Mouse (Mus musculus) embryo, embryonic 10.5 days (tissue): ENCODE data around the gene Mknk2.
"Not testable (repeated sequence)": the region's sequence is repeated elsewhere in the genome, so short reads cannot be mapped to it uniquely, and the experiment has no call there.

Source experiments
- DNase-seq: peaks from one replicate; pipeline ENCODE4 v3.0.0-alpha.2; 2015; ENCODE audit warnings: low spot score

Mknk2 gene

DNA sequence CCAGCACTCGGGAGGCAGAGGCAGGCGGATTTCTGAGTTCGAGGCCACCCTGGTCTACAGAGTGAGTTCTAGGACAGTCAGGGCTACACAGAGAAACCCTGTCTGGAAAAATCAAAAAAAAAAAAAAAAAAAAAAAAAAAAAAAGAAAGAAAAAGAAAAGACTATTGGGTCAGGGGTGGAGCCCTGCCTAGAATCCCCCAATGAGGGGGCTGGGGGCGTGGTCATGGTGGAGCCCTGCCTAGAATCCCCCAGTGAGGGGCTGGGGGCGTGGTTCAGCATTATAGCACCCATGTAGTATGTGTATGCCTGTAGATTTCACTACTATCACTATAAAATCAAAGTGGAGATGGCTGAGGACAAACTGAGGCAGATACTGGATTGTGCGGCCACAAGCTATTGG lies 28.0 kb downstream of the Mknk2 start:
- DNase-seq = not testable (repeated sequence)

DNA sequence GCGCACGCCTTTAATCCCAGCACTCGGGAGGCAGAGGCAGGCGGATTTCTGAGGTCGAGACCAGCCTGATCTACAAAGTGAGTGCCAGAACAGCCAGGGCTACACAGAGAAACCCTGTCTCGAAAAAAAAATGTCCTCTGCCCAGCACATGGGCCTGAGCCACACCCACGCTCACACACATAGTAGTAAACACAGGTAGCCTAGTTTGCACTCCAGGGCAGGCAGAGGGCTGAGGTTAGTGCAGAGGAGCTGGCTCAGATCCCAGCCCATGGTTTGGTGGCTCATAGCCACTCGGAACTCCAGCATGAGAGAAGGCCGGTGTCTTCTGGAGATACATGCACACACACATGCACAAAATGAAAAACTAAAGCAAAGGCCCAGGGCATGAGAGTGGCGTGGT lies 31.0 kb downstream of the Mknk2 start:
- no peak for DNase-seq

DNA sequence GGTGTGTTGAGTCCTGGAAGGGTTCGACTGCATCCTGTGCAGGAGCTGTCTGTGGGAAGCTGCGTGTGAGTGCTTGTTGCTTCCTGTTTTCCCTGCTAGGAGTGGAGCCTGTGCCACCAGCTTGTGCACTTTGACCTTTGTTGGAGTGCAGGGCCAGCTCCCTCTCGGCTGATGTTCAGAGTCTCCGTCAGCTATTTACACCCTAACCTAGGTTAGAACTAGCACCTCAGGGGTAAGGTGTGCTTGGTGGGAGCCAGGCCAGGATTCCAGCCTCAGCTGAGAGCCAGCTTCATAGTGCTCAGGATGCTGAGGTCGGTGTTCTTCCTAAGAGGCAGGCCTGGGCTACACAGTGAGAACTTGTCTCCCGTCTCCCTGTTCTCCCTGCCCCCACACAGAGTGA lies 42.6 kb downstream of the Mknk2 start:
- no peak for DNase-seq

DNA sequence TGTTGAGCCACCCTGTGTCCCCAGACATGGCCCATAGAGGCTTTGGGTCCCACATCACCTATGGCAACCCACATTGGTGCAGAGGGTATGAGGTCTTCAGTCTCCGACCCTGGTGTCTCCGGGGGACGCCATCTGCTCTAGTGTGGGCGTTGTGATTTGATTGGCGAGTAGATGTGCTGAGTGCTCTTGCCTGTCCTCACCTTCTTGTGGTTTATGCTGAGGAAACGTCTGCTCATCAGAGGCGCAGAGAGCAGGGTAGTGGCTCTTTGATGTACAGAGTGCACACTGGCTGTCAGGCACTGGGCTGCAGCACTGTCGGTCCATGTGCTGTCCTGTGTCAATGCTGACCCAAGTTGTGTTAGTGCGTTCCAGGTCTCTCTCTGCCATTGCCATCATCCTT lies 49.0 kb downstream of the Mknk2 start:
- no peak for DNase-seq

DNA sequence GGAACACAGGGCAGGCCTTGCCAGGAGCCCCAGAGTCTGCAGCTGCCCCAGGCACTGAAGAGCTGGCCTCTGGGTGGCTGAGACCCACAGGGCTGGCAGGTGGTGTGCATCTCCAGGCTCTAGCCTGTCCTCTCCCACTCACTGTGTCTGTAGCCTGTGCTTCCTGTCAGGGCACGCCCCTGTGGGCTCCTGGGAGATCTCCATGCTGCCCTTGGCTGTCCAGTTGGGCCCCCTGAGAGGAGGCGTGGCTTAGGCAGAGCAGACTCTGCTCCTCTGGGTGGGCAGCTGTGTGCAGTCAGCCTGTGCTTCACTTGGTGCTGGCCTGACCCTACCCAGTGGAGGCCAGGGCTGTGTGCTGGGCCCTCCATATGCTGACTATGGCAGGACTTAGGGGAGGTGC lies 50.2 kb downstream of the Mknk2 start:
- DNase-seq = no peak

DNA sequence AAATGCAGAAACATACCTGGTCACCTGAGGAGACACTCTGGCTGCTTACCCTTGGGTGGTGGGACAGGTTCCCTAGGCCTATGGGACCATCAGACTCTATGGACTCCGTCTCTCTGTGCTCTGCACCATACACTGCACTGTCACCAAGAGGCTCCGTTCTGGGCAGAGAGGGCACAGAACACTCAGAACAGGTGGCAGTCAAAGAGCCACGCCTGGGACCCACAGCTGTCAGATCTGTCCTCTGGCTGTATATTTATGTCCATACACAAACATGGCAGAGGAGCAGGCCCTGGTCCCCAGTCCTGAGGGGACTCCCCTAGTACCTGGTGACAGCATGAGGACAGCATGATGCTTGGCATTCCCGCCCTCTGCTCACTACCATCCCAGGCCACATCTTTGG lies 52.1 kb downstream of the Mknk2 start:
- no peak for DNase-seq

DNA sequence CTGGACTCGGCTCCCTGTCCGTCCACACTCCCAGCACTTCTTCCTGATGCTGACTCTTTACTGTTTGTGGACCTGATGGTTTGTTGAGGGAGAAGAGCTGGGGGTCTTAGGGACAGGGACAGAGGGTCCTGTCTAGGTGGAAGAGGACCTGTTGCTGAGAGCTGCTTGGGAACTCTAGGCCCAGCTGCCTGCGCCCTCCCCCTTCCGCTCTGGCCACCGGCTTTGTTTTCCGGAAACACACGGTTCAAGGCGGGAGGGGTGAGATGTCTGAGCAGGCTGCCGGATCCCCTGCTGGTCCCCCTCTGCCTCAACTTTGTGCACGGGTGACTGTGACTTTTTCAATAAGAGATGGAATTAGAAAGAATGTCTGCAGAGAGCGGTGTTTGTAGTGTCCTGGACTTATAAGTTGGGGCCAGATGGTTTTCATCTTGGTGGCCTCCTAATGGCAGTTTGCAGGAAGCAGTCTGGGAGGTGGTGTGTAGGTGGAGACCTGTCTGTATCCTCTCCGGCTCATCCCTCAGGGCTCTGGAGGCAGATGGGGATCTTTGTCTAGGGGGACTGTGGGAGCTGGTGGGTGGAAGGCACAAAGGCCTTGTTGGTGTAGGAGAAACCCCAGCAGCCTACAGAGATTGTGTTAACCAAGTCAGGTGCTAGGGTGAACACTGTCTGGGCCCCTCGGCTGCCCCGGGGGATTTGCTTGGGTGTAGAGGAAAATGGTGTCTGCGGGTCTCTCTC lies 54.3 kb downstream of the Mknk2 start:
- DNase-seq = peak; percentile 67

DNA sequence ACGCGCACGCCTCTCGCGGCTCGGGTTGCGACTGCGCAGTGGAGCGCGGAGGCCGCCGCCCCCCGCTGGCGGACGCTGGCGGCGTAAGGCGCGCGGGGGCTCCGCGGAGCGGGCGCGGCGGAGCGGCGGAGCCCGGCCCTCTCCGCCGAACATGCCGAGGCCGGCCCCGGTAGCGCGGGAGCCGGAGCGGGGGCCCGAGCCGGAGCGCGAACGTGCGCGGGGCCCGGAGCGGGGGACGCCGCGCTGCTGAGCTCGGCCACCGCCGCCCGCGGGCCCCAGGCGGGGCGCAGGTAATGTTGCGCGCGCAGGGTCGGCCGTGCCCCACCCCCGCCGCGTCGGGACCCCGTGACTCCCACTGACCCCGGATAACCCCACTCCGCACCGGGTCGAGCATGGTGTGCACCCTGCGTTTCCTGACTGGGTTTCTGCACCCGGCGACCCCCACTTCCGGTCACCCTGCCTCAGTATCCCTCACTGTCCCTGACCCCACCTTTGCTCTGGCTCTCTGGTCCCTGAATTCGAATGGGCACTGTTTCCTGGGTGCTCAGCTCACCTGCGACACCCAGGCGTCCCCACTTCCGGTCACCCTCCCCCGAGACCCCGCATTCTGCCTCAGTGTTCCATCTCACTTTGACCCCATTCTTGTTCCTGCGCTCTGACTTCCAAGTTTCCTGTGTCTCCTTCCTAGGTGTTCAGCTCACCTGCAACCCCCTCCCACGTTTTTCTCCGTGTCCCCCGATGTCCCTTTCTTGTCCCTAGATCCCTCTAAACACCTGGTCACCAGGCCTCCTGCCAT lies 55.1 kb downstream of the Mknk2 start, which contains the start of gene Csnk1g2:
TSS of gene Csnk1g2 (plus strand) at position 178 of the 796 bp plus-strand sequence.
- DNase-seq = no peak

DNA sequence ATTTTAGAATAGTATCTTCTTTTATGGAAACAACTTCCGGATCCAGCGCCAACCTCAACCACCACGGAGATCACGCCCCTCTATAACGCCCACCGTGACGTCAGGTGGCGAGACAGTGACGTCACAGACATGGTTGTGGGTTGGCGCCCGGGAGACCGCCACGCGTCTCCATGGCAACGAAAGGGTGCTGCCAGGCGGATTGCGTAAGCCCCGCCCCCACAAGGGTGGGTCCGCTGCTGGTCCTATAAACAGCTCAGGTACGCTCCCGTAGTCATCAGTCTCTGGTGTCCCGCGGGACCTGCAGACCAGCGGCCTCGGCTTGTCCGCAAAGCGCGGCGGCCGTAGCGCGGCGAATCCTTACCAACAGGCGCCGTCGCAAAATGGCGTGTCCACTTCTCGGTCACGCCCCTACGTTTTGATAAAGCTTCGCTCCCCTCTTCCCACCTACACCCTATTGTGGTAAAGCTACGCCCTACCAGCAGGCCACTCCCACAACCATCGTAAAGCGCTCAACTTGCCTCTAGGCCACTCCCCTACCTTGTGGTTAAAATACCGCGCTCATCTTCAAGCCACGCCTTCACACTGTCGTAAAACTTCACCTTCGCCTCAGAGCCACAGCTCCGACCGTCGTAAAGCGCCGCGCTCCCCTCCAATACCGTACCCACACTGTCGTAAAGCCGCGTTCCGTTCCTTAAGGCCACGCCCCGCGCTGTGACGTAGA lies 55.8 kb downstream of the Mknk2 start:
- DNase-seq = peak; percentile 100

DNA sequence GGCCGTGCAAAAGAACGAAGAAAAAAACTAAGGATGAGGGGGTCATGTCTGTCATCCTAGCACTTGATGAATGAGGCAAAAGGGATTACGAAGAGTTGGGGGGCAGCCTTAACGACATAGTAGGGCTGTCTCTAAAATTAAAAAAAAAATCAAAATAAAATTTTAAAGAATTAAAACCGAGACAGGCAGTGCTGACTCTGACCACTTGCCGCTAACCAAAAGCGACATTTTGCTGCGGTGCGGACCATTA lies 56.3 kb downstream of the Mknk2 start:
- no peak for DNase-seq

DNA sequence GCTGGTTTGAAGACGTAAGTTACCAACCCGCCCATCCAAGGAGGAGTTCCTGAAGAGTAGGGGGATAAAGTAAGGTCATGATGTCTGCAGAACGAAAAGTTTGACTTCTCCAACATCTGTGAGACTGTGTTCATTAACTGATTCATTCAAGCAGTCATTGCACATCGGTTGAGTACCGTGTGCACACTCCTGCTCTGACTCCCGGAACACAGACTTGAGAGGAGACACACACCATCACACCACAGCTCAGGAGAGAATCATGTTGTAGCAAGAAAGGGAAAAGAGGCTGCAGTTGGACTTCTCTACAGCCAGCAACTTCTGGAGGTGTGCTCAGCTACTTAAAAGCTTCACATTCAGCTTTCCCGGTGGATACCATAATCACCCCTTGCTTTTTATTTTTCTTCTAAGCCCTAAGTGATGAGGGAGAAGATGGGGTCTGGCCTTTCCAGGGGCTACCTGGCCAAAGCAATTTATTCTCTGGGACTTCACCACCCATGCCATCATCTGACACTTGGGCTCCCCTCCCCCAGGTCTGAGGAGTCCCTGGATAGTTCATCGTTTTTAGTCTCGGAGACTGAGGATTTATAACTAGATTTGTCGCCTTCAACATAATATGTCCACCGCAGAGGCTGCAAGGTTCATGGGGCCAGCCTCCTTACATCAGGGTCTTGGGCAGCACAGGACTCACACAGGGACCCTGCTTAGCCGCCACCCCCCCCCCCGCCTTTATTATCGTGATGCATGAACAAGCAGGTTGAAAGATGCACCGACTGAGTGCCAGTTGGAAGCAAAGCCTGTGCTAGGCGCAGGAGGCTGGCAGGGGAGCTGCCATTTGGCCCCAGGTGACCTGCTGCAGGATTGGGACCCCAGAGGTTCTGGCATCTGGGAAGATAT lies 56.9 kb downstream of the Mknk2 start:
- no peak for DNase-seq

DNA sequence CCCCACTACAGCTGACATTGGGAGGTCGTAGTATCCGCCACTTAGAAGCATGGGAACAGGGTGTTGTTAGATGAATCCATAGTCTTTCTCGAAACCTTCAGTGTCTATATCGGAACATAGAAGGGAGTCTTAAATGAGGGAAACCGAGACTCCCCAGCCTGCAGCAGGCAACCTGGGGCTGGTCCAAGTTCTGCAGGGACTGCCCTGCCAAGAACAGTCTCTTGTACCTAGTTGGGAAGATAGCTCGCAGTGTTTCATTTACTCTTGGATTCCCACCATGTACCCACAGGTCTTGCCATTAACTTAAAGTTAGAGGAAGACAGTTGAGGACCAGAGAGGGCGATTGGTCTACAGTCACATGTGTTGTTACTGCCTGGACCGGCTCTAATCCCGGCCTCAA lies 57.5 kb downstream of the Mknk2 start:
- DNase-seq = no peak

DNA sequence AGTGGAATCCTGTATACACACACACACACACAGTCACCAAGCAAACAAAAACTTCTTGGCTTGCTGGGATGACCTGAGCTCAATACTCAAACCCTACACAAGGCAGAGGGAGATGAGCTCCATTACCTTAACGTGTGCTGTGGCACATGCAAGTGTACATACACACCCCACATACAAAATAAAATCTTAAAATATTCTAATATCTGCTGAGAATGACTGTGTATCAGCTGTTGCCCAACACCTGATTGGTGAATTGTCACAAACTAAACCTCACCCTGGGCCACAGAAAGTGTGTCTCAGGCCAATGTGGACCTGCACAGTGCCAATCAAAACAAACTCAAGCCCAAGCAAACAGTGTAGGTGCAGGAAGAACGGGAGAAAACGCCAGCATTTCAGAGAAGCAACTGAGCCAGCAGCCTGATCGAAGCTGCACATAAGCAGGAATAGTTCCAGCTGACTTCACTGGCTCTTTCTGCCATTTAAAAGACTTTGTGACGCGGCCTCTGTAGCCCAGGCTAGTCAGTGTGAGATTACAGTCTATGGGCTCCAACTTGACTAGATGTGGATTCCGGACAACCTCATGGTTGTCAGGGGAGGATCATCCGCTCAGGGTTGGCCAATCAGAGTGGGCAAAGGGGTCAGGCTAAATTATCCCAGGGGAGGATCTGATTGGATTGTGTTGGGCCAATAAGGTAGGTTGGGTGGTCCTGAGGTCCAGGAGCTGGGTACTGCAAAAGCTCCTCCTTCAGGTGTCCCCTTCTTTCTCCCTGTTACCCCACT lies 58.3 kb downstream of the Mknk2 start:
- DNase-seq = peak; percentile 54

DNA sequence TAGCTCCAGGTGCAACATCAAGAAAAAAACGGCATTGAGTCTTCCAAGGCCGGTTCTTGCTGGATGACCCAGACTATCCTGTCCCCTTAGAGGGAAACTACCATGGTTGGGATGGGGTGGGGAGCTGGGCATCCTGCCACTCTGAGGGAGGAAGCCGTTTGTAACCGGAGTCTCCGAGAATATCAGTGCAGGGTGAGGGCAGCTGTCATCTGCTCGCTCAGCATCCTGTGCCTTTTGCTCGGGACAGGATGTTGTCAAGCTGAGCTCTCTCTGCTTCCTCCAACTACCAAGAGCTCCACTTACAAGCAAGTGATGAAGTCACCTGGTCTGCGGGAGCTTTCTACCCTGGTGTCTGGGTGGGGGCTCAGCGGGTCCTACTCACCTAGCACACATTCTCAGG lies 59.7 kb downstream of the Mknk2 start:
- no peak for DNase-seq
